Mouse (Mus musculus) cerebellum, postnatal 4 days (tissue): ENCODE measurements around the gene Rtn4rl1.
A peak's percentile ranks its signal among the peaks of the same experiment; 100 is the strongest.
"Not testable (repeated sequence)": the region's sequence is repeated elsewhere in the genome, so short reads cannot be mapped to it uniquely, and the experiment has no call there.

Source experiments
- DNase-seq, 2 experiments: peaks; one replicate each; pipeline ENCODE4 v3.0.0; 2022; ENCODE audit warnings: low spot score in 2 of 2, mixed read lengths in 1 of 2

Gene Rtn4rl1

GRCm38 (mm10) chr11:75275035-75275434 lies 81.5 kb downstream of the Rtn4rl1 start:
- no peak for DNase-seq

GRCm38 (mm10) chr11:75278115-75278514 lies 84.5 kb downstream of the Rtn4rl1 start:
- DNase-seq: no peak

GRCm38 (mm10) chr11:75279013-75279341 lies 85.4 kb downstream of the Rtn4rl1 start:
- no peak for DNase-seq

- DNase-seq: no peak
These were observed 85.9 kb downstream of the Rtn4rl1 start for GRCm38 (mm10) chr11:75279342-75280065.

- DNase-seq: no peak
These were observed 86.5 kb downstream of the Rtn4rl1 start for GRCm38 (mm10) chr11:75280066-75280410.

GRCm38 (mm10) chr11:75280435-75281001 lies 86.9 kb downstream of the Rtn4rl1 start:
- no peak for DNase-seq

GRCm38 (mm10) chr11:75281380-75282256 lies 88.0 kb downstream of the Rtn4rl1 start:
- no peak for DNase-seq

- DNase-seq: no peak
These were observed 89.0 kb downstream of the Rtn4rl1 start for GRCm38 (mm10) chr11:75282496-75283120.

- not testable (repeated sequence) for DNase-seq
These were observed 90.2 kb downstream of the Rtn4rl1 start for GRCm38 (mm10) chr11:75283784-75284183.

- DNase-seq: no peak
These were observed 92.4 kb downstream of the Rtn4rl1 start for GRCm38 (mm10) chr11:75285893-75286467.

GRCm38 (mm10) chr11:75286868-75287267 lies 93.3 kb downstream of the Rtn4rl1 start:
- DNase-seq: no peak

- DNase-seq: no peak
These were observed 94.4 kb downstream of the Rtn4rl1 start for GRCm38 (mm10) chr11:75287940-75288339.

- no peak for DNase-seq
These were observed 94.9 kb downstream of the Rtn4rl1 start for GRCm38 (mm10) chr11:75288517-75288916.

GRCm38 (mm10) chr11:75289120-75289519 lies 95.5 kb downstream of the Rtn4rl1 start:
- DNase-seq: no peak

- DNase-seq: peak; percentile 89 to 94
These were observed 97.1 kb downstream of the Rtn4rl1 start for GRCm38 (mm10) chr11:75290566-75291271.

- no peak for DNase-seq
These were observed 98.0 kb downstream of the Rtn4rl1 start for GRCm38 (mm10) chr11:75291389-75292215.

- no peak for DNase-seq
These were observed 98.7 kb downstream of the Rtn4rl1 start for GRCm38 (mm10) chr11:75292281-75292680.

- peak in 1 of 2 experiments; percentile 32 for DNase-seq
These were observed 100.3 kb downstream of the Rtn4rl1 start for GRCm38 (mm10) chr11:75293852-75294361.

GRCm38 (mm10) chr11:75294862-75295261 lies 101.3 kb downstream of the Rtn4rl1 start:
- no peak for DNase-seq

GRCm38 (mm10) chr11:75295534-75295933 lies 102.0 kb downstream of the Rtn4rl1 start:
- not testable (repeated sequence) for DNase-seq
